Mouse (Mus musculus): ENCODE measurements around the gene Pik3ip1.

Pik3ip1 gene

DNA sequence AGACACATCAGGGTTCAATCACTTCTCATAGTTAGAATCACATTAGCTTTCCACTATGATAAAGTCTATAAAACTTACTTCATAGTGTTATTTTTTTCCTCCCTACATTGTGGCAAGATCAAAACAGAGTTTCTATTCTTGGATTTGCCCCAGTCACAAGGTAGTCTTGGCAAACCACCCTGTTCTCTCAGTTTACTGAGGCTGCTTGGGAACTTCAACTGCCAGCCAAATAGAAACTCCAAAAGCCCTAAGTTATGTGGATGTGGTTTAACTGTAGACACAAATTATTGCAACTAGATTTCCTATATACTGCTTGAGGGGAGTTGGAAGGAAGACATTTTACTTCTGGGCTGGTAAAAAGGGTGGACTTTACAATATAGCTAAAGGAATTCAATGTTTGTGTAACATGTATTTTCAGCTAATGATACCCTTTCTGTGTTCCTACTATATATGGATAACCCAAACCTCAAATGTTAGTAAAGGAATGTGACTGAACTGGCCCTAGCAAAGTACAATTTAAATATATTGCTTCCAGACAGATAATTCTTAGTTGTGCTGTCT lies at the start of gene Pik3ip1:
Gene Pik3ip1 (plus strand): TSS at position 511 of the 561 bp plus-strand sequence.
- no peak for DNase-seq (ENCODE audit: low read depth, low spot score)

DNA sequence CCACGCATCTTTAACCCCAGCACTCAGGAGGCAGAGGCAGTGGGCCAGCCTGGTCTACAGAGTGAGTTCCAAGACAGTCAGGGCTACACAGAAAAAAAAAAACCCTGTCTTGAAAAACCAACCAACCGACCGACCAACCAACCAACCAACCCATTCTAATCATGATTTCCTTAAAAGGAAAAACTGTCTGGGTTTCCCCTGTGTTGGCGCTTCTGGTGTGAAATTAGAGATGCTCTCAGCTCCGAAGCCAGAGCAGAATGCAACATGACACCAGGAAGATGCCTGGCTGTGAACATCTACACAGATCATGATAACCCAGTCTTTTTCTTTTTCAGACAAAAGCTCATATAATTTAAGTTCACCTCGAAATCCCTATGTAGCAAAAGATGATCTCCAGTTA lies 47.3 kb upstream of the Pik3ip1 start:
- DNase-seq (ENCODE audit: low read depth, low spot score), result no peak

- no peak for DNase-seq (ENCODE audit: low read depth, low spot score)
Measured at GRCm38 (mm10) chr11:3283645-3284044, 46.6 kb upstream of the Pik3ip1 start.

- DNase-seq (ENCODE audit: low read depth, low spot score), result no peak
Measured at GRCm38 (mm10) chr11:3285940-3286339, 44.3 kb upstream of the Pik3ip1 start.

DNA sequence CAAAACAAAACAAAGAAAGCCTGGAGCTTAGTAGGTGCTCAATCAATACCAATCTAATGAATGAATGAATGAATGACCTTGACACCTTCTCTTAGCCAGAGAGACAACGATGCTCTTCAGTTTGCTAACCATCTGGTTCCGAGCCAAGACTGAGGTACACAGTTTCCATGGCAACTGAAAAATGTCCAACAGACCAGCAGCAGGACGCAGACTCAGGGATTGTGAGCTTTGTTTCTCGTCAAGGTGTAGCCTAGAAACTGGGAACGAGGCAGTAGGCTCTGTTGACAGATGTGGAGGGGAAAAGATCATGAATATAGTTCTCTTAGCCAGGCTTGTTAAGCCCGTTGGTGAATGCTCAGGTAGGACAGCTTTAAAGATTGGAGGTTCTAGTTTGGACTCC lies 43.1 kb upstream of the Pik3ip1 start:
- DNase-seq (ENCODE audit: low read depth, low spot score), result peak; percentile 24

- no peak for DNase-seq (ENCODE audit: low read depth, low spot score)
Measured at GRCm38 (mm10) chr11:3287921-3288320, 42.3 kb upstream of the Pik3ip1 start.

DNA sequence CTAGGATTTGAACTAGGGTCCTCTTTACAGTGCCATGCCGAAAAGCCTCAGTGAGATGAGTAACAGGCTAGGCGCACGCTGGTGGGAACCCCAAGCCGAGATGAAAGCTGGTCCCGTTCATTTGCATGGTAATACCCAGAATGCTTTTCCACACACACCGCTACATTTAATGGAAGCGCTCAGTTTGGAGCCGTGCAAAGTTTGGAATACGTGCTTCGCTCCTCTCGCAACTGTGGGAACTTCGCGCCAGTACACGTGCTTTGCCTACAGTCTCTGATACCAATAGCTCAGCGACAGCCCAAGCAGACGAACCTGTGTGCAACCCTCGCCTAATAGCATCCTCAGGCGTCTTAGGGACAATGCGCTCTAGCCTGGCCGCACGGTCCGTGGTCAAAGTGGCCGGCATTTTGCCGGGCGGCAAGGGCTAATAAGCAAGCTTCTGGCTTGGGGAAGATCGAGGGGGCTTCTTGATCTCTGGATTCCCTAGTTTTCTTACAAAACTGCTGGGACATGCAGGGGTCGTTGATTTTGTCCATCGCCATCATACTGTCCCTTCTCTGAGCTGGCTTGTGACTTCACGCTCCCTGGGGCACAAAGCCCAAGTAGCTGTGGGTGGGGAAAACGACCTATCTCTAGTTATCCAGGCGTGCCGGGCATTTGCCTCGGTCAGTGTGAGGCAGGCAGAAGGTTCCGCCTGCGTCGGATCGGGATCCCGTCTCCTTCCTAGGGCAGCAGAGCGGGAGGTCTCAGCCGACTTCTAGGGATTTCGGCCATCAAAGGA lies 41.5 kb upstream of the Pik3ip1 start, which contains the start of gene Patz1:
Gene Patz1 (plus strand): TSS at position 354 of the 781 bp plus-strand sequence.
- peak; percentile 65 for DNase-seq (ENCODE audit: low read depth, low spot score)

- peak; percentile 94 for DNase-seq (ENCODE audit: low read depth, low spot score)
Measured at GRCm38 (mm10) chr11:3289302-3289802, 40.8 kb upstream of the Pik3ip1 start.

DNA sequence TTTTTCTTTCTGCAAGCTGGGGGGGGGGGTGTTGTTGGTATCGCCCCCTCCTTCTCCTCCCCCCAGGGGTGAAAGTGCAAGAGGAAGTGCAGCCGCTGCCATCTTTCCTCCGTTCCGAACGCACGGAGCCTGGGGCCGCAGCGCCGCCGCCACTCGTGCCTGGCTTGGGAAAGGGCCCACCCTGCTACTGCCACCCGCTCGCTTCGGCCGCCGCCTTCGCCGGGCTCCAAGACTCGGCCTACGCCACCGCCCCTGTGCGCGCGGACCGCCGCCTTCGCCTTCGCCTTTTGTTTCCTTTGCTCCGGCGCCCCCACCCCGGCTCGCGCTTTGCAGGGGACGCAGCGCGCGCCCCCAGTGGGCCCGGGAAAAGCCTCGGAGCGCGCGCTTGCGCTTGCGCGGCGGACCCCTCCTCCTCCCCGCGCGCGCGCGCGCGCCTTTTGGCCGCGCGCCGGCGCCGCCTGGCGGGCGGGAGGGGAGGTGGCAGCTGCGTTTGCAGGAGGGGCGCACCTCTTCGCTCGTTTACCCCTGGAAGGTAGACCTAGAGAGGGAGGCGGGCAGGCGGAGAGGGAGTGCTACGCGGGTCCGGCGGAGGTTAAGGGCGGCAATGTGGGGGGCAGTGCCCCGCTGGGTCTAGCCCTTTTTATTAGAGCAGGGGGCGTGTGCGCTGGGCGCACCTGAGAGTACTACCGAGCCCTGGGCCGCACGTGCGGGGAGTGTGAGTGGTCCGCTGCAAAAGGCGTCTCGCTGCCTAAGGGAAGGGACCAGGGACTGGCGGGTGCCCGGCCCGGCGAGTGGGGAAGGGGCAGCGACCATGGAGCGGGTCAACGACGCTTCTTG lies 40.2 kb upstream of the Pik3ip1 start:
- peak; percentile 93 for DNase-seq (ENCODE audit: low read depth, low spot score)

- DNase-seq (ENCODE audit: low read depth, low spot score), result peak; percentile 34
Measured at GRCm38 (mm10) chr11:3290640-3291310, 39.4 kb upstream of the Pik3ip1 start.

DNA sequence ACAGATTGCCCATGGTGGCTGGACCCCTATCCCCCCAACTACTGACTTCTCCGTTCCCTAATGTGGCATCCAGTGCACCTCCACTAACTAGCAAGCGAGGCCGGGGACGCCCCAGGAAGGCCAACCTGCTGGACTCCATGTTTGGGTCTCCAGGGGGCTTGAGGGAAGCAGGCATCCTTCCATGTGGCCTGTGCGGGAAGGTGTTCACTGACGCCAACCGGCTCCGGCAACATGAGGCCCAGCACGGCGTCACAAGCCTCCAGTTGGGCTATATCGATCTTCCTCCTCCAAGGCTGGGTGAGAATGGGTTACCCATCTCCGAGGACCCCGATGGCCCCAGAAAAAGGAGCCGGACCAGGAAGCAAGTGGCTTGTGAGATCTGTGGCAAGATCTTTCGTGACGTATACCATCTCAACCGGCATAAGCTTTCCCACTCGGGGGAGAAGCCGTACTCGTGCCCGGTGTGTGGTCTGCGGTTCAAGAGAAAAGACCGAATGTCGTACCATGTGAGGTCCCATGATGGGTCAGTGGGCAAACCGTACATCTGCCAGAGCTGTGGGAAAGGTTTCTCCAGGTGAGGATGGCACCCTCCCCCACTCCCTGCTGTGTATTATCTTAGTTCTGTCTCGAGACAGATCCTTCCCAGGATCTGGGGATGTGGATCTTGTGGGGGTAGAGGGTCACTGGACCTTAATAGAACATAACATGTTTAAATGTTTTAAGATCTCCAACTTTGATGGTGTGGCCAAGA lies 38.7 kb upstream of the Pik3ip1 start:
- DNase-seq (ENCODE audit: low read depth, low spot score), result peak; percentile 28

DNA sequence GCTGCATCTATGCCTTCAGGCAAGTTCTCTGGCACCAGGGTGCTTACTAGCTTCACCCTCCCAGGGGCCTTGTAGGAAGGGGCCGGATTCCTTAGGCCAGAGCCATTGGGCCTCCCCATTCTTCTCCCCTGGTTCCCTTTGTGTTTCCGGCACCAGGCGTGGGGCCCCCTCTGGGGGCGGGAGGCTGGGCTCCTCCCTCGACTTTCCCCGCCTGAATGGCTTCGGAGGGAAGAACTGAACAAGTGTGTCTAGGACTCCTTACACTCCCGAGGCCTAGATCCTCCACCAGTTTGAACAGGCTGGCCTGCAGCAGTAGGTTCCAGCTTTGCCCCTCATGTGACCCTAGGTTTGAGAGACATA lies 38.2 kb upstream of the Pik3ip1 start:
- DNase-seq (ENCODE audit: low read depth, low spot score), result peak; percentile 82

- DNase-seq (ENCODE audit: low read depth, low spot score), result peak; percentile 91
Measured at GRCm38 (mm10) chr11:3292711-3293249, 37.4 kb upstream of the Pik3ip1 start.

DNA sequence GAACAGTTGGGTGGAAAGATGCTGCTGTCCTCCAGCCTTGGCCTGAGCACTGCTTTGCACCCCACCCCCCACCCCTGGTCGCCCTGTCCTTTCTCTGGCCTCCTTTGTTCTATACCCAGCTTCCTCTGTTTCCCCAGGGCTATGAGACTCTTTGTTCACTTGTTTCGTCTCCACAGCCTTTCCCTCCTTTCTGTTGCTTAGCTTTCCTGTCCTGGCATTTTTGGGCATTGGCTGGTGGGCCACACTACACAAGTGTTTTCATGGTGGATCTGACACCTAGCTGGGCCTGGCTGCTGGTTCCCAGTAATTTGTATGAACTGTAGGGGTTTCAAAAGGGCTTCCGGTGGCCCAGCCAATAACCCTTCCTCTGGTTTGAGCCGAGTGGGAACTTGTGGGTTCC lies 36.8 kb upstream of the Pik3ip1 start:
- DNase-seq (ENCODE audit: low read depth, low spot score), result no peak

DNA sequence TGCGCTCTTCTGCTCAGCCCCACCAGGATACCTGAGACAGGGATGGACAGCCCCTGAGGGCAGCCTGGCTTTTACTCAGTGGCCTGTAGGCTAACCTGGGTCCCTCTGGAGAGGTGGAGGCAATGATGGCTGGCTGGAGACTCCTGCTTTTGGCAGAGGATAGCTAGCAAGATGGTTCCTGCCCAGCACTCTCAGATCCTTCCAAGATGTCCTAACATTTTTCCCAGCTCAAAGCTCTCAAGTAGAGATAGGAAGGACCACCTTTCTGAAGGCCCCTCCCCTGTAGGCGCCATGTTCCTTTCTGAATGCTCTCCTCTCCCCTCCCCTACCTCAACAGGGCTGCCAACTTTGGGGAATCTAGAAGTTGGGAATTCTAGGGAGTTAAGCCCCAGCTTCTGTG lies 35.6 kb upstream of the Pik3ip1 start:
- DNase-seq (ENCODE audit: low read depth, low spot score), result no peak

GRCm38 (mm10) chr11:3296056-3296455 lies 34.1 kb upstream of the Pik3ip1 start:
- no peak for DNase-seq (ENCODE audit: low read depth, low spot score)

- no peak for DNase-seq (ENCODE audit: low read depth, low spot score)
Measured at GRCm38 (mm10) chr11:3297871-3298812, 32.1 kb upstream of the Pik3ip1 start.

- no peak for DNase-seq (ENCODE audit: low read depth, low spot score)
Measured at GRCm38 (mm10) chr11:3298813-3299185, 31.4 kb upstream of the Pik3ip1 start.

GRCm38 (mm10) chr11:3301075-3301474 lies 29.1 kb upstream of the Pik3ip1 start:
- no peak for DNase-seq (ENCODE audit: low read depth, low spot score)

- no peak for DNase-seq (ENCODE audit: low read depth, low spot score)
Measured at GRCm38 (mm10) chr11:3302385-3302784, 27.8 kb upstream of the Pik3ip1 start.

Data from mesoderm, embryonic 11.5 days (tissue).